Mouse (Mus musculus): Measurements from ENCODE around the gene Olfr583.

Gene Olfr583

GRCm38 (mm10) chr7:103051000-103051399, at the start of gene Olfr583:
TSS of gene Olfr583 (plus strand) at chr7:103051300.
- DNase-seq: no peak

DNA sequence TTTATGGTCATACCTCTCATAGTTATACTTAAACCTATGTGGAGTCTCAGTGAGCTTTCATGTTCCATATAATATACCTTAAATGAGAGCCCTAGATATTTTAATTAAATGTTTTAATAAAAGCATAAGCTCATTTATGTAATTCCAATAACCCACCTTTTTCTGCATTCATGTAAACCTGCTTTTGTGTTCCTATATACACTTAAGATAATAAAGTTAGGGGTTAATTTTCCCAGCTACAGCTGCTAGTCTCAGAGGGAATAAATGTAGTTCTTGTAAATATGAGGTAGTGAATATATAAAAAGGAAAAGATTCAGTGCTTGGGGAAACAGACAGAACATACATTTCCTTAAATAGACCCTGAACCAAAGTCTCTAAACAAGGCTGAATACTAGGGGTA, 13.4 kb upstream of the Olfr583 start, which contains the start of gene Olfr582:
Olfr582 (plus strand) TSS at position 301 of the 400 bp plus-strand sequence.
- DNase-seq: no peak

GRCm38 (mm10) chr7:103081585-103081984, 30.5 kb downstream of the Olfr583 start, which contains the start of gene Olfr584:
TSS of gene Olfr584 (plus strand) at chr7:103081885.
- no peak for DNase-seq

DNA sequence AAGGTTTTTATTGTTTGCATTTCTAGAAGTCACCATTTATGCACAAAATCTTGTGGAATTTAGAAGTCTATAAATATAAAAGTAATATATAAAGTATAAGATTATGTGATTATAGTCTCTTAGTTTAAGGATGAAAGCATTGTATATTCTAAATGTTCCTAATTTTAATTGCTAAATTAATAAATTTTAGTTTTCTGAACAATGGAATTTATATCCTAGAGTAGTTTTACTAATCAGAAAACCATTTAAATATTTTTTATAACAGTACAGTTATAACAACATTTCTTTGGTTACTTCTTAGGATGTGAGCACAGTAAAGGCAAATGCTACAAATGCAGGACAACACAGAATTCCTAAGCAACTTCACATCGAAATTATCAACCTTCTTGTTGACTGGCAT, 46.3 kb downstream of the Olfr583 start, which contains the start of gene Olfr585:
Olfr585 (plus strand) TSS at position 301 of the 400 bp plus-strand sequence.
- DNase-seq: no peak
